Mouse (Mus musculus): ENCODE data around the gene Lctl. TPM values are rescaled to one million over a fixed set of nuclear protein-coding genes. Genes with fewer than 3 reads are reported as not detected.
"Not testable (repeated sequence)": the region's sequence is repeated elsewhere in the genome, so short reads cannot be mapped to it uniquely, and the experiment has no call there.

Lctl gene
- polyA plus RNA-seq, 1 experiment from 2014 or later: 0.12 TPM

DNA sequence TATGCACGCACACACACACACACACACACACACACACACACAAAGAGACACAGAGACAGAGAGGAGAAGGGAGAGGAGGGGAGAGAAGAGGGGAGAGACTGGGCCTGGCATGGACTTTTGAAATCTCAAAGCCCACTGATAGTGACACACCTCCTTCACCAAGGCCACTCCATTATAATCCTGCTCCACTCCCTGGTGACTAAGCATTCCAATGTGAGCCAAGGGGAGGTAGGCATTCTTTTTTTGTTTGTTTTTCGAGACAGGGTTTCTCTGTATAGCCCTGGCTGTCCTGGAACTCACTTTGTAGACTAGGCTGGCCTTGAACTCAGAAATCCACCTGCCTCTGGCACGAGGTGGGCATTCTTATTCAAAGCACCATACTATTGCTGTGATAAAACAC, 7.9 kb downstream of the Lctl start:
- WGBS: 65% methylated on average over 3 of the region's 3 CpGs
- H3K36me3 ChIP-seq; H3K9ac ChIP-seq; H3K4me1 ChIP-seq (replicated peaks); H3K27me3 ChIP-seq; H3K4me3 ChIP-seq; ATAC-seq (ENCODE audit: low FRiP score); H3K27ac ChIP-seq; H3K9me3 ChIP-seq; H3K4me2 ChIP-seq: not testable (repeated sequence)

GRCm38 (mm10) chr9:64125307-64125706, 8.4 kb downstream of the Lctl start:
- ATAC-seq (ENCODE audit: low FRiP score): no peak
- Histone ChIP-seq H3K36me3 (no peaks in the 10 kb centered on the region), H3K9me3 (no peaks in the 10 kb centered on the region), H3K9ac (no peak overlapping the region), H3K4me3 (no peak overlapping the region), H3K27me3 (no peaks in the 10 kb centered on the region), H3K4me2 (no peak overlapping the region), H3K4me1 (replicated peaks) (no peaks in the 10 kb centered on the region), H3K27ac (no peak overlapping the region)
- 76% methylated on average over 3 of the region's 3 CpGs for WGBS

GRCm38 (mm10) chr9:64126121-64126520, 9.2 kb downstream of the Lctl start:
- no peaks in the 10 kb centered on the region for H3K27me3 ChIP-seq
- H3K4me3 ChIP-seq: no peak overlapping the region
- H3K36me3 ChIP-seq: no peaks in the 10 kb centered on the region
- H3K4me1 ChIP-seq (replicated peaks): no peaks in the 10 kb centered on the region
- H3K4me2 ChIP-seq: no peak overlapping the region
- H3K9ac ChIP-seq: no peak overlapping the region
- H3K9me3 ChIP-seq: no peaks in the 10 kb centered on the region
- no peak for ATAC-seq (ENCODE audit: low FRiP score)
- no peak overlapping the region for H3K27ac ChIP-seq
- WGBS: 80% methylated on average over 12 of the region's 12 CpGs

- H3K27ac ChIP-seq: no peak overlapping the region
- H3K9ac ChIP-seq: no peak overlapping the region
- no peaks in the 10 kb centered on the region for H3K27me3 ChIP-seq
- ATAC-seq (ENCODE audit: low FRiP score): no peak
- H3K9me3 ChIP-seq: no peaks in the 10 kb centered on the region
- 90% methylated on average over 6 of the region's 6 CpGs for WGBS
- no peaks in the 10 kb centered on the region for H3K36me3 ChIP-seq
- H3K4me1 ChIP-seq (replicated peaks): no peaks in the 10 kb centered on the region
- no peak overlapping the region for H3K4me2 ChIP-seq
- no peak overlapping the region for H3K4me3 ChIP-seq
Measured at GRCm38 (mm10) chr9:64131623-64132022, 14.7 kb downstream of the Lctl start.

DNA sequence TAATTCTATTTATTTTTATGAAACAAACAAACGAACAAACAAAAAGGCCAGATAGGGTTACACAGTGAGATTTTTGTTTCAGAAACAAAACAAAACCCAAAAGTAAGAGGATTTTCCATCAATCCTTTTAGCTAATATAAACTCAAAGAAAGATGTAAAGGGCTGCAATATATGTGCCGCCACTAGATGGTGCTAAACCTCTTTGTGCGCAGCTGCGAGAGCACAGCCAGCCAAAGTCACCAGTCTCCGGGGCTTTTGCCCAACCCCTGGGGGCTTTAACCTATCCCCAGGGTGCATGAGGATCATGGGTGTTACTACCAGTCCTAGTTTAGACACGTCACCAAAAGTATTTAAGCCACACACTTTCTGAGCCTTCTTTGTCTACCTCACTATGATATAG, 21.9 kb downstream of the Lctl start:
- not testable (repeated sequence) for H3K27ac ChIP-seq; H3K4me2 ChIP-seq; ATAC-seq (ENCODE audit: low FRiP score); H3K4me1 ChIP-seq (replicated peaks); H3K4me3 ChIP-seq; H3K27me3 ChIP-seq; H3K9me3 ChIP-seq; H3K36me3 ChIP-seq; H3K9ac ChIP-seq
- WGBS: 10% methylated on average over 6 of the region's 6 CpGs

DNA sequence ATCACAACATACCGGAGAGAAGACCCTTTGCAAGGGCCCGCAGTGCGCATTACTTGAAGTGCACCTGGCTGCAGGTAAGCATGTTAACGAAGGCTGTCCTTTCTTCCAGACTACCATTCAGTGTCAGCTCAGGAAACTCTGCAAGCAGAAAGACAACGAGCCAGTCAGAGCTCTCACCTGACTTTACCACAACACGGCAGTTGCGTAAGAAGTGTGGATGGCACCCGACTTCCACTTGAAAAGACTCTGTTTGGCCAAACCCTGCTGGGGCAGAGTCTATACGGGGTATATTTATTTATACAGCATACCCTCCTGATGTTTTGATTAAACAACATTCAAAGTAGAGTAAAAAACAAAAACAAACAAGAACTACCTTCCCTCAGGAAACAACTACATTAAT, 22.9 kb downstream of the Lctl start:
- no peaks in the 10 kb centered on the region for H3K4me1 ChIP-seq (replicated peaks)
- H3K27me3 ChIP-seq: no peaks in the 10 kb centered on the region
- H3K36me3 ChIP-seq: no peaks in the 10 kb centered on the region
- no peak overlapping the region for H3K4me2 ChIP-seq
- WGBS: 91% methylated on average over 9 of the region's 9 CpGs
- H3K27ac ChIP-seq: no peak overlapping the region
- no peaks in the 10 kb centered on the region for H3K9me3 ChIP-seq
- H3K4me3 ChIP-seq: no peak overlapping the region
- H3K9ac ChIP-seq: no peak overlapping the region
- ATAC-seq (ENCODE audit: low FRiP score): no peak

GRCm38 (mm10) chr9:64156641-64157040, 39.7 kb downstream of the Lctl start:
- ATAC-seq (ENCODE audit: low FRiP score): no peak
- Histone ChIP-seq H3K27me3 (no peaks in the 10 kb centered on the region), H3K27ac (no peak overlapping the region), H3K9ac (no peak overlapping the region), H3K4me1 (replicated peaks) (no peaks in the 10 kb centered on the region), H3K4me2 (no peak overlapping the region), H3K36me3 (peaks cover 12% of the 10 kb centered on the region), H3K4me3 (no peak overlapping the region), H3K9me3 (no peaks in the 10 kb centered on the region)
- WGBS: 87% methylated on average over 1 of the region's 1 CpGs

DNA sequence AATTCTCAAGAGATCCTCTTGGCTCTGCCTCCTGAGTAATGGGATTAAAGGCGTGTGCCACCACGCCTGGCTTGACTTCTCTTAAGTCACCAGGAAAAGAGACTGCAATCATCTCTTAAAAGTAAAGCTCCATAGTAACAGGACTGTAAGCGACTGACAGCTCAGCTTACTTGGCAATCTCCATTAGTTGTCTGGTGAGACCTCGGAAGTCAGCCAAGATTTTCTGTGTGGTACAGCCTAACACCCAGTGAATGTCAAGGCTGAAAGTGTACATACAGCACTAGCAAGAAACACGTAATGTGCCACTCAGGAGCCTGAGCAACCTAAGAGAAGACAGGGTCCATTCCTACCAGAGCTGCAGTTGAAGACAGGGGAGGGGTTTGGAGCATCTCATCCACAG, 43.5 kb downstream of the Lctl start:
- peaks cover 9% of the 10 kb centered on the region for H3K36me3 ChIP-seq
- ATAC-seq (ENCODE audit: low FRiP score): no peak
- H3K9me3 ChIP-seq: no peaks in the 10 kb centered on the region
- no peaks in the 10 kb centered on the region for H3K4me1 ChIP-seq (replicated peaks)
- no peak overlapping the region for H3K27ac ChIP-seq
- no peak overlapping the region for H3K9ac ChIP-seq
- H3K4me3 ChIP-seq: no peak overlapping the region
- H3K4me2 ChIP-seq: no peak overlapping the region
- H3K27me3 ChIP-seq: no peaks in the 10 kb centered on the region
- 98% methylated on average over 5 of the region's 5 CpGs for WGBS

- H3K9ac ChIP-seq; H3K27ac ChIP-seq; H3K4me2 ChIP-seq; H3K36me3 ChIP-seq; H3K4me3 ChIP-seq; H3K27me3 ChIP-seq; ATAC-seq (ENCODE audit: low FRiP score); H3K9me3 ChIP-seq: not testable (repeated sequence)
- peaks cover 18% of the 10 kb centered on the region for H3K4me1 ChIP-seq (replicated peaks)
- 96% methylated on average over 3 of the region's 3 CpGs for WGBS
Measured at GRCm38 (mm10) chr9:64169967-64170366, 53.0 kb downstream of the Lctl start.

- Histone ChIP-seq H3K36me3 (peaks cover 26% of the 10 kb centered on the region), H3K9me3 (no peaks in the 10 kb centered on the region), H3K27me3 (no peaks in the 10 kb centered on the region), H3K4me2 (peak overlapping the region; percentile 83), H3K27ac (peak overlapping the region; percentile 85), H3K4me1 (replicated peaks) (peaks cover 25% of the 10 kb centered on the region), H3K4me3 (peak overlapping the region; percentile 93), H3K9ac (peak overlapping the region; percentile 78)
- WGBS: 3% methylated on average over 18 of the region's 18 CpGs
- peak; percentile 66 for ATAC-seq (ENCODE audit: low FRiP score)
Measured at GRCm38 (mm10) chr9:64172145-64172815, 55.3 kb downstream of the Lctl start.

- peak within 1 kb of the TSS; percentile 85 for H3K27ac ChIP-seq
- ATAC-seq (ENCODE audit: low FRiP score): peak; percentile 92
- H3K9me3 ChIP-seq: no peaks in the 10 kb centered on the region
- WGBS: under 1% methylated on average over 42 of the region's 42 CpGs
- peaks cover 33% of the 10 kb centered on the region for H3K36me3 ChIP-seq
- H3K9ac ChIP-seq: peak within 1 kb of the TSS; percentile 88
- H3K27me3 ChIP-seq: no peaks in the 10 kb centered on the region
- peak within 1 kb of the TSS; percentile 93 for H3K4me3 ChIP-seq
- peak within 1 kb of the TSS; percentile 83 for H3K4me2 ChIP-seq
- peaks cover 25% of the 10 kb centered on the region for H3K4me1 ChIP-seq (replicated peaks)
Measured at GRCm38 (mm10) chr9:64172816-64173665, 56.1 kb downstream of the Lctl start, which contains the start of the genes Zwilch and Rpl4. Zwilch (minus strand) TSS chr9:64173104. Rpl4 (plus strand) TSS chr9:64173375.

DNA sequence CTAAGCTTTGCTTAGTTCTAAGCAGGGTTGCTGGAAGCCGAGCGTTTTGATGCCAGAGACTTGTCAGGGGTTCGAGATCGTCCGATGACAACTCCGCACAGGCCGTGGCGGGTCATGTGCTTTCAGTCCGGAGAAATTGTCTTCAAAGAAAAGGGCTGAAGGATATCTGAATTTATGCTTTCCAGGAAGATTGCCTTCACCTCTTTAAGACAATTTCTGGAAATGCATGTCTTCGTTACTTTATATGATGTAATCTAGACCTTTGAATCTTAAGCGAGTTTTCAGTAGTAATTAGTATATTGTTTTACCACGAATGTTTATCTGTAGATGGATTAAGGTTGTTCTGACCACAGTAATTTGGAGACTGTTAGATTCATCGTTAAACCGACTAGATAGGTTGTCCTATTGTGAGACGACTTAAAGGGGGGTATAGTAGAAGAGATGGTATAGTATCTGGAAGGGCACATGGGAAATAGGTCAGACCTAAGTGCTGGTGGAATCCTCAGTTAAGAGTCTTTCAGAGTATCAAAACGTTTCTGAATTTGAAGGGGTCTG, 56.8 kb downstream of the Lctl start:
- WGBS: under 1% methylated on average over 16 of the region's 16 CpGs
- H3K9ac ChIP-seq: peak overlapping the region; percentile 88

More for the DNA sequence above, 56.8 kb downstream of the Lctl start:
- Histone ChIP-seq H3K36me3 (peaks cover 40% of the 10 kb centered on the region), H3K27me3 (no peaks in the 10 kb centered on the region), H3K9me3 (no peaks in the 10 kb centered on the region), H3K4me2 (peak overlapping the region; percentile 83), H3K27ac (peak overlapping the region; percentile 84), H3K4me1 (replicated peaks) (peaks cover 30% of the 10 kb centered on the region), H3K4me3 (peak overlapping the region; percentile 93)
- no peak; the same call in 1 of the 2 replicates for ATAC-seq (ENCODE audit: low FRiP score)
